Mouse (Mus musculus): ENCODE data around the gene Olfr1161. TPM values are rescaled to one million over a fixed set of nuclear protein-coding genes. Genes with fewer than 3 reads are reported as not detected.
"Not testable (repeated sequence)": the region's sequence is repeated elsewhere in the genome, so short reads cannot be mapped to it uniquely, and the experiment has no call there.

The Olfr1161 gene
- not detected for total RNA-seq (2018; cell fraction: chromatin; rRNA removed)
- not detected for total RNA-seq (2018; cell fraction: cytosol; rRNA removed)
- total RNA-seq (2018; cell fraction: nucleus; rRNA removed): not detected
- not detected in 3 replicates for polyA plus RNA-seq (2018)

- H3K27ac ChIP-seq; H3K79me2 ChIP-seq (ENCODE audit: inconsistent target); H3K36me3 ChIP-seq (ENCODE audit: inconsistent target); H3K4me3 ChIP-seq (ENCODE audit: inconsistent target): not testable (repeated sequence)
- WGBS (ENCODE audit: missing documents): 75% methylated on average over 1 of the region's 1 CpGs
Measured at GRCm38 (mm10) chr2:88022474-88022873, at the start of gene Olfr1161. Gene Olfr1161 (plus strand): TSS chr2:88022774.

DNA sequence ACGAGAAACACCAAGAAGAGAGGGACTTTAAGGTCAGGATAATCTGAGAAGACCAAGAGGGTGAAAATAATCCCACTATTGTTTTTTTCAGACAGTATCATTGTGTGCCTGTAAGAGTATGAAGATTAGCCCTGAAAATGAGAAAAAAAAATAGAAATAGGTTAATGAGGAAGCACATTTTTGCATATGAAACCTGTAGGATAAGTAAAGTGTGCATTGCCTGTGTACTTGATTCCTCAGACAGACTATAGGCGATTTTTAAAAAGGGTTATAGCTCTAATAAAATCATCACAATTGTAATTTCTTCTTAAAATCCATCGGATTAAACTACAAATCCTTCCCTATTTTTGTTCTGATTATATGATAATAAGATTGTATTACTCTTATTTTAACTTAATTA is 48.0 kb upstream of the Olfr1161 start, which contains the start of gene Olfr74:
Olfr74 (minus strand) TSS at position 101 of the 400 bp plus-strand sequence.
- Histone ChIP-seq H3K36me3 (ENCODE audit: inconsistent target) (no peaks in the 10 kb centered on the region), H3K79me2 (ENCODE audit: inconsistent target) (no peaks in the 10 kb centered on the region), H3K27ac (no peak within 1 kb of the TSS), H3K4me3 (ENCODE audit: inconsistent target) (no peak within 1 kb of the TSS)
- WGBS (ENCODE audit: missing documents): 63% methylated on average over 3 of the region's 3 CpGs

DNA sequence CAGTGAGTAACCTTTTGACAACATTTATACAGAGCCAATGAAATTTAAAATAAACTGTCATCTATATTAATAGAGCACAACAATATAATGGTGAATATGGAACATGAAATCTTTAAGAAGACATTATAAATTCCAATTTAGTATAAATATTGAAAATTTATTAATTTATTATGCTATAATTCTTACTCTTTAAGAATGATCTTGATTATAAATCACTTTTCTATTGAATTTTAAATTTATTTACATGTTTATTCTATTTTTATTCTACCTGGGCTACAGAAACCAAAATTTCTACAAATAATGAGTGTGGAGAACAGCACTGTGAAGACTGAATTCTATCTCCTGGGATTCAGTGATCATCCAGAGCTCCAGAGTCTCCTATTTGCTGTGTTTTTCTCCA is 32.8 kb upstream of the Olfr1161 start, which contains the start of gene Olfr1158:
Olfr1158 (plus strand) TSS at position 301 of the 400 bp plus-strand sequence.
- Histone ChIP-seq H3K27ac (no peak within 1 kb of the TSS), H3K79me2 (ENCODE audit: inconsistent target) (no peaks in the 10 kb centered on the region), H3K4me3 (ENCODE audit: inconsistent target) (no peak within 1 kb of the TSS), H3K36me3 (ENCODE audit: inconsistent target) (no peaks in the 10 kb centered on the region)

GRCm38 (mm10) chr2:88007515-88008318 is 14.9 kb upstream of the Olfr1161 start, which contains the start of gene Olfr1160:
Gene Olfr1160 (minus strand): TSS chr2:88008268.
- Histone ChIP-seq H3K4me3 (ENCODE audit: inconsistent target) (no peak within 1 kb of the TSS), H3K36me3 (ENCODE audit: inconsistent target) (no peaks in the 10 kb centered on the region), H3K79me2 (ENCODE audit: inconsistent target) (no peaks in the 10 kb centered on the region), H3K27ac (no peak within 1 kb of the TSS)

- Histone ChIP-seq H3K27ac (no peak within 1 kb of the TSS), H3K79me2 (ENCODE audit: inconsistent target) (no peaks in the 10 kb centered on the region), H3K4me3 (ENCODE audit: inconsistent target) (no peak within 1 kb of the TSS), H3K36me3 (ENCODE audit: inconsistent target) (no peaks in the 10 kb centered on the region)
Measured at GRCm38 (mm10) chr2:88037599-88037998, 15.0 kb downstream of the Olfr1161 start, which contains the start of gene Olfr73. Gene Olfr73 (minus strand): TSS chr2:88037699.

DNA sequence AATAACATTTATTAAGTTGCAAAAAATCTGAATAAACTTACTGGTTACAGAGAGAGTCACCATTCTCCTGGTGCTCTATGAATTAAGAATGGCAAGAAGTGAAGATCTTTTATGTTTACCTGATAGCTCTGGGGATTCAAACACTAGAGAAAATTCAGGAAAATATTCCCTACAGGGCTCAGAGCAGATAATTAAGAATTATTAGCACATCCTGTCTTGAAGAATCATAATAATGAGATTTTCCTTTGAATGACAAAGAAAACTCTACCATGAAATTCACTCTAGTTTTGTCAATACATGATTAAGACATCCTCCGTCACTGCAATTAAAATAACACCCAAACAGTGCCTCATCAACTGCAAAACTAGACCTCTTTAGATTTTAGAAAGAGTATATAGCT is 28.5 kb downstream of the Olfr1161 start, which contains the start of gene Olfr1162:
Olfr1162 (minus strand) TSS at position 101 of the 400 bp plus-strand sequence.
- Histone ChIP-seq H3K27ac (no peak within 1 kb of the TSS), H3K36me3 (ENCODE audit: inconsistent target) (no peaks in the 10 kb centered on the region), H3K4me3 (ENCODE audit: inconsistent target) (no peak within 1 kb of the TSS), H3K79me2 (ENCODE audit: inconsistent target) (no peaks in the 10 kb centered on the region)
- 86% methylated on average over 1 of the region's 1 CpGs for WGBS (ENCODE audit: missing documents)

DNA sequence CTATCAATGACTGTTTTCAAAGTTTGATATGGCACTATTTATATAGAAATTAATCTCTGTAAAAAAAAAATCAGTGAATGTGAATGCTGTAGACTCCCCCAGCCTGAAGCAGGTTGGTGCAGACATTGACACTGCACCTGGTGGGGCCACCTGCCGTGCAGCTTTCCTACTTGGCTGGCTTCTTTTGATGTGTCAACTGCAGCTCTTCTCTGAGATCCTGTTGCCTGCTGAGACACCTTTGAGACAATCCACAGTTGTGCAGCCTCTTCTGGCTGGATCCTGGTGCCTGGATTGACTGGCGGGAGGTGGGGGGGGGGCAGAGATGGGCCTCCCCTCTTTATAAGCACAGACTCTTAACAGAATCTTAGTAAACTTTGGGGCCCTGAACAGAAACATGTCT is 41.0 kb downstream of the Olfr1161 start:
- no peak overlapping the region for H3K27ac ChIP-seq
- WGBS (ENCODE audit: missing documents): 88% methylated on average over 2 of the region's 2 CpGs

DNA sequence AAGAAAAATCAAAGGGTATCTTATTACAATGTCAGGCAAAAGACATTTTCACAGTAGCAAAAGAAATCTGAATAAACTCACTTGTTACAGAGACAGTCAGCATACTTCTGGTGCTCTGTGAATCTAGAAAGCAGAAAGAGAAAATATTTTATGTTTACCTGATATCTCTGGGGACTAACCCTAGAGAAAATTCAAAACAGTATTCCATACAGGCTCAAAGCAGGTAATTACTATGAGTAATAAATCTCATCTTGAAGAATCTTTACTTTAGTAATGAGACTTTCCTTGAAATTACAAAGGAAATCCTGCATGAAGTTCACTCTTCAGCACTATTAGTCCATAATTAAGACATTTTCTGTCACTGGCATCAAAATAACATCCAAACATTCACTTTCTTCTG is 49.2 kb downstream of the Olfr1161 start, which contains the start of gene Olfr1163:
Olfr1163 (minus strand) TSS at position 101 of the 400 bp plus-strand sequence.
- no peak within 1 kb of the TSS for H3K4me3 ChIP-seq (ENCODE audit: inconsistent target)
- no peaks in the 10 kb centered on the region for H3K36me3 ChIP-seq (ENCODE audit: inconsistent target)
- no peak within 1 kb of the TSS for H3K27ac ChIP-seq
- H3K79me2 ChIP-seq (ENCODE audit: inconsistent target): no peaks in the 10 kb centered on the region

More for the DNA sequence above, 41.0 kb downstream of the Olfr1161 start:
- H3K36me3 ChIP-seq (ENCODE audit: inconsistent target): no peaks in the 10 kb centered on the region
- H3K4me3 ChIP-seq (ENCODE audit: inconsistent target): no peak overlapping the region
- no peaks in the 10 kb centered on the region for H3K79me2 ChIP-seq (ENCODE audit: inconsistent target)

Other genes with a start within 250 kb of the Olfr1161 start
- not detected in 3 replicates for gene Olfr152, start 243.3 kb upstream of the Olfr1161 start, polyA plus RNA-seq (2018)
- not detected in 3 replicates for gene Olfr1143, start 222.2 kb upstream of the Olfr1161 start, polyA plus RNA-seq (2018)
- gene Olfr1145, start 213.0 kb upstream of the Olfr1161 start, polyA plus RNA-seq (2018): not detected in 3 replicates
- gene Olfr1148, start 192.2 kb upstream of the Olfr1161 start, polyA plus RNA-seq (2018): not detected in 3 replicates
- gene Olfr1150-ps1, start 178.8 kb upstream of the Olfr1161 start, polyA plus RNA-seq (2018): not detected in 3 replicates
- gene Olfr1151, start 166.9 kb upstream of the Olfr1161 start, polyA plus RNA-seq (2018): not detected in 3 replicates
- gene Olfr1152, start 156.3 kb upstream of the Olfr1161 start, polyA plus RNA-seq (2018): not detected in 3 replicates
- not detected in 3 replicates for gene Olfr1153, start 127.8 kb upstream of the Olfr1161 start, polyA plus RNA-seq (2018)
- gene Olfr1154, start 117.6 kb upstream of the Olfr1161 start, polyA plus RNA-seq (2018): not detected in 3 replicates
- gene Olfr1155, start 77.6 kb upstream of the Olfr1161 start, polyA plus RNA-seq (2018): not detected in 3 replicates
- gene Olfr1156, start 69.7 kb upstream of the Olfr1161 start, polyA plus RNA-seq (2018): not detected in 3 replicates
- not detected in 3 replicates for gene Olfr1157, start 54.5 kb upstream of the Olfr1161 start, polyA plus RNA-seq (2018)
- gene Olfr74, start 48.1 kb upstream of the Olfr1161 start, polyA plus RNA-seq (2018): not detected in 3 replicates
- gene Olfr1158, start 32.7 kb upstream of the Olfr1161 start, polyA plus RNA-seq (2018): not detected in 3 replicates
- not detected in 3 replicates for gene Olfr1160, start 14.5 kb upstream of the Olfr1161 start, polyA plus RNA-seq (2018)
- not detected in 3 replicates for gene Olfr73, start 14.9 kb downstream of the Olfr1161 start, polyA plus RNA-seq (2018)
- gene Olfr1162, start 28.4 kb downstream of the Olfr1161 start, polyA plus RNA-seq (2018): not detected in 3 replicates
- not detected in 3 replicates for gene Olfr1163, start 49.1 kb downstream of the Olfr1161 start, polyA plus RNA-seq (2018)
- not detected in 3 replicates for gene Olfr1164, start 71.2 kb downstream of the Olfr1161 start, polyA plus RNA-seq (2018)
- not detected in 3 replicates for gene Olfr1166, start 105.5 kb downstream of the Olfr1161 start, polyA plus RNA-seq (2018)
- gene Olfr1167, start 132.4 kb downstream of the Olfr1161 start, polyA plus RNA-seq (2018): not detected in 3 replicates
- gene Olfr1168, start 159.1 kb downstream of the Olfr1161 start, polyA plus RNA-seq (2018): not detected in 3 replicates
- gene Olfr1170, start 205.6 kb downstream of the Olfr1161 start, polyA plus RNA-seq (2018): not detected in 3 replicates